Mouse (Mus musculus) lung, embryonic 15.5 days (tissue): Measurements from ENCODE around the gene Gm13285. TPM values are rescaled to one million over a fixed set of nuclear protein-coding genes. Genes with fewer than 3 reads are reported as not detected.
"Not testable (repeated sequence)": the region's sequence is repeated elsewhere in the genome, so short reads cannot be mapped to it uniquely, and the experiment has no call there.

Experiments used
- ATAC-seq: fragments of 200-750 bp; cut with Nextera tagmentation; 2 replicates; pipeline ENCODE4 v1.8.0; 2017; ENCODE audit warnings: moderate number of reproducible peaks, borderline replicate concordance; ENCODE audit not compliant: low FRiP score, low TSS enrichment; ENCODE audit errors: extremely low read depth
- H3K27ac ChIP-seq: fragments of 300-500 bp; sonication (generic); 2 replicates; pipeline ENCODE4 v1.5.1; 2015; ENCODE audit warnings: moderate library complexity, mild to moderate bottlenecking, inconsistent platforms
- H3K27me3 ChIP-seq: fragments of 300-500 bp; sonication (generic); 2 replicates; pipeline ENCODE4 v1.6.1; 2015; ENCODE audit warnings: inconsistent platforms
- H3K36me3 ChIP-seq: fragments of 300-500 bp; sonication (generic); 2 replicates; pipeline ENCODE4 v1.6.1; 2015; ENCODE audit warnings: inconsistent platforms
- H3K4me1 ChIP-seq: fragments of 300-500 bp; sonication (generic); 2 replicates; pipeline ENCODE4 v1.6.1; 2015; ENCODE audit warnings: inconsistent platforms
- H3K4me2 ChIP-seq: fragments of 300-500 bp; sonication (generic); 2 replicates; pipeline ENCODE4 v1.6.1; 2015; ENCODE audit warnings: inconsistent platforms, mild to moderate bottlenecking, moderate library complexity
- H3K4me3 ChIP-seq: fragments of 300-500 bp; sonication (generic); 2 replicates; pipeline ENCODE4 v1.5.1; 2015; ENCODE audit warnings: mild to moderate bottlenecking, inconsistent platforms
- H3K9ac ChIP-seq: fragments of 300-500 bp; sonication (generic); 2 replicates; pipeline ENCODE4 v1.6.1; 2015; ENCODE audit warnings: inconsistent platforms
- H3K9me3 ChIP-seq: fragments of 300-500 bp; sonication (generic); 2 replicates; pipeline ENCODE4 v1.6.1; 2016; ENCODE audit warnings: inconsistent platforms
- WGBS: fragments of 180-500 bp; shearing (Covaris S2); methylation state at CpG from one replicate; pipeline ENCODE4 v1.1.7; 2015; 5-methylcytosine and 5-hydroxymethylcytosine counted together
- polyA plus RNA-seq: library from polyadenylated mRNA; unstranded; fragments of >200 nt; fragmentation: Nextera tagmentation; extraction: Ambion mirVana; gene quantifications from 2 replicates; pipeline ENCODE4 v1.2.1, GENCODE M21; 2015

Gene Gm13285
- polyA plus RNA-seq, 1 experiment from 2014 or later: 1.7 TPM

- H3K27me3 ChIP-seq, H3K4me2 ChIP-seq, H3K9me3 ChIP-seq, H3K4me1 ChIP-seq, H3K36me3 ChIP-seq, H3K4me3 ChIP-seq, ATAC-seq, H3K9ac ChIP-seq, H3K27ac ChIP-seq: not testable (repeated sequence)
- whole genome bisulfite sequencing: no CpG with 5 or more reads among the region's 32 CpGs
These were observed 25.9 kb upstream of the Gm13285 start, which contains the start of gene Gm13290 for GRCm38 (mm10) chr4:88773534-88773933. TSS of gene Gm13290 (plus strand) at chr4:88773834.

- not testable (repeated sequence) for ATAC-seq, H3K9me3 ChIP-seq, H3K27ac ChIP-seq, H3K4me3 ChIP-seq, H3K36me3 ChIP-seq, H3K27me3 ChIP-seq, H3K4me1 ChIP-seq, H3K4me2 ChIP-seq, H3K9ac ChIP-seq
- no CpG with 5 or more reads among the region's 29 CpGs for WGBS
These were observed 22.8 kb upstream of the Gm13285 start, which contains the start of gene Gm13289 for GRCm38 (mm10) chr4:88776622-88777021. TSS of gene Gm13289 (plus strand) at chr4:88776922.

GRCm38 (mm10) chr4:88779550-88779949 lies 19.9 kb upstream of the Gm13285 start, which contains the start of gene Gm13272:
TSS of gene Gm13272 (plus strand) at chr4:88779850.
- not testable (repeated sequence) for H3K4me2 ChIP-seq, H3K27ac ChIP-seq, H3K9me3 ChIP-seq, ATAC-seq, H3K4me1 ChIP-seq, H3K27me3 ChIP-seq, H3K4me3 ChIP-seq, H3K36me3 ChIP-seq, H3K9ac ChIP-seq
- WGBS: no CpG with 5 or more reads among the region's 29 CpGs

GRCm38 (mm10) chr4:88780320-88780719 lies 19.1 kb upstream of the Gm13285 start:
- not testable (repeated sequence) for ATAC-seq, H3K36me3 ChIP-seq, H3K4me3 ChIP-seq, H3K4me2 ChIP-seq, H3K9ac ChIP-seq, H3K27ac ChIP-seq, H3K27me3 ChIP-seq, H3K4me1 ChIP-seq, H3K9me3 ChIP-seq
- 50% methylated on average over 16 of the region's 18 CpGs for WGBS

GRCm38 (mm10) chr4:88781831-88782230 lies 17.6 kb upstream of the Gm13285 start, which contains the start of gene Ifnz:
TSS of gene Ifnz (plus strand) at chr4:88782131.
- H3K27me3 ChIP-seq, H3K36me3 ChIP-seq, H3K4me1 ChIP-seq, ATAC-seq, H3K9ac ChIP-seq, H3K9me3 ChIP-seq: not testable (repeated sequence)
- 12% methylated on average over 4 of the region's 7 CpGs for WGBS
- peak within 1 kb of the TSS; percentile 23; the same call in 1 of the 2 replicates for H3K4me3 ChIP-seq
- peak within 1 kb of the TSS; percentile 51 for H3K4me2 ChIP-seq
- peak within 1 kb of the TSS; percentile 75; the same call in 1 of the 2 replicates for H3K27ac ChIP-seq

GRCm38 (mm10) chr4:88782335-88782734 lies 17.1 kb upstream of the Gm13285 start:
- WGBS: 0% methylated on average over 17 of the region's 31 CpGs
- H3K27me3 ChIP-seq, H3K36me3 ChIP-seq, H3K9me3 ChIP-seq, H3K9ac ChIP-seq, ATAC-seq, H3K4me1 ChIP-seq: not testable (repeated sequence)
- Histone ChIP-seq H3K4me3 (peak overlapping the region; percentile 23; the same call in 1 of the 2 replicates), H3K4me2 (peak overlapping the region; percentile 51), H3K27ac (peak overlapping the region; percentile 75; the same call in 1 of the 2 replicates)

- H3K27me3 ChIP-seq, H3K9me3 ChIP-seq, H3K4me3 ChIP-seq, H3K27ac ChIP-seq, H3K4me2 ChIP-seq, H3K36me3 ChIP-seq, ATAC-seq, H3K4me1 ChIP-seq, H3K9ac ChIP-seq: not testable (repeated sequence)
- no CpG with 5 or more reads among the region's 27 CpGs for WGBS
These were observed 14.1 kb upstream of the Gm13285 start, which contains the start of gene Gm13276 for GRCm38 (mm10) chr4:88785409-88785808. TSS of gene Gm13276 (plus strand) at chr4:88785709.

GRCm38 (mm10) chr4:88788402-88788801 lies 11.1 kb upstream of the Gm13285 start, which contains the start of gene Gm13277:
TSS of gene Gm13277 (plus strand) at chr4:88788632.
- not testable (repeated sequence) for H3K9ac ChIP-seq, H3K27ac ChIP-seq, H3K4me1 ChIP-seq, H3K36me3 ChIP-seq, H3K27me3 ChIP-seq, H3K9me3 ChIP-seq, H3K4me3 ChIP-seq, H3K4me2 ChIP-seq, ATAC-seq
- 0% methylated on average over 4 of the region's 28 CpGs for WGBS

GRCm38 (mm10) chr4:88791250-88791649 lies 8.2 kb upstream of the Gm13285 start, which contains the start of gene Gm13278:
TSS of gene Gm13278 (plus strand) at chr4:88791550.
- not testable (repeated sequence) for H3K36me3 ChIP-seq, H3K27ac ChIP-seq, ATAC-seq, H3K4me1 ChIP-seq, H3K4me2 ChIP-seq, H3K4me3 ChIP-seq, H3K9me3 ChIP-seq, H3K9ac ChIP-seq, H3K27me3 ChIP-seq
- no CpG with 5 or more reads among the region's 28 CpGs for WGBS

- H3K4me1 ChIP-seq, H3K4me2 ChIP-seq, H3K27me3 ChIP-seq, H3K4me3 ChIP-seq, H3K9ac ChIP-seq, H3K9me3 ChIP-seq, ATAC-seq, H3K36me3 ChIP-seq, H3K27ac ChIP-seq: not testable (repeated sequence)
- WGBS: 0% methylated on average over 10 of the region's 52 CpGs
These were observed 5.4 kb upstream of the Gm13285 start, which contains the start of gene Gm13275 for GRCm38 (mm10) chr4:88793936-88794675. TSS of gene Gm13275 (plus strand) at chr4:88794487.

GRCm38 (mm10) chr4:88797097-88797496 lies 2.4 kb upstream of the Gm13285 start, which contains the start of gene Gm13279:
TSS of gene Gm13279 (plus strand) at chr4:88797397.
- not testable (repeated sequence) for H3K4me1 ChIP-seq, H3K36me3 ChIP-seq, ATAC-seq, H3K9me3 ChIP-seq, H3K4me3 ChIP-seq, H3K27me3 ChIP-seq, H3K4me2 ChIP-seq, H3K27ac ChIP-seq, H3K9ac ChIP-seq
- no CpG with 5 or more reads among the region's 28 CpGs for WGBS

GRCm38 (mm10) chr4:88802954-88803353 lies 3.5 kb downstream of the Gm13285 start, which contains the start of gene Gm13287:
TSS of gene Gm13287 (plus strand) at chr4:88803254.
- not testable (repeated sequence) for H3K9ac ChIP-seq, ATAC-seq, H3K4me3 ChIP-seq, H3K36me3 ChIP-seq, H3K27me3 ChIP-seq, H3K9me3 ChIP-seq, H3K27ac ChIP-seq, H3K4me1 ChIP-seq
- no CpG with 5 or more reads among the region's 29 CpGs for WGBS
- peak within 1 kb of the TSS; percentile 29; the same call in 1 of the 2 replicates for H3K4me2 ChIP-seq
